ENCODE assay signal across 14 mouse cellular contexts in genomic region chr1:37495104-37495503, GRCm38 (mm10).
"Had no signal": no experiment of that assay in that cellular context is flagged by ENCODE, and none has a peak within 500 bp of the region (broad histone marks: within the 10 kb centered on the region; RNA-seq: fewer than 3 reads in every experiment).

No protein-coding gene starts in this region.

- H3K4me2 ChIP-seq: midbrain, embryonic 11.5 days had no signal

- H3K27ac ChIP-seq: layer of hippocampus, adult 2 months; liver, embryonic 14.5 days; stomach, postnatal 0 days had no signal

- DNase-seq: kidney, adult 18-20 months; kidney, postnatal 10 days; kidney, postnatal 4 days; left cerebral cortex, postnatal 4 days; liver; lung, adult 18-20 months; right cerebral cortex, adult 18-20 months; right cerebral cortex, postnatal 25 days; thymus, adult 2 months; thymus, postnatal 25 days had no signal

- H3K4me3 ChIP-seq: layer of hippocampus, adult 2 months had no signal
